Mouse (Mus musculus): ENCODE results near the gene Atg16l2.
A peak's percentile ranks its signal among the peaks of the same experiment; 100 is the strongest.

Gene Atg16l2

DNA sequence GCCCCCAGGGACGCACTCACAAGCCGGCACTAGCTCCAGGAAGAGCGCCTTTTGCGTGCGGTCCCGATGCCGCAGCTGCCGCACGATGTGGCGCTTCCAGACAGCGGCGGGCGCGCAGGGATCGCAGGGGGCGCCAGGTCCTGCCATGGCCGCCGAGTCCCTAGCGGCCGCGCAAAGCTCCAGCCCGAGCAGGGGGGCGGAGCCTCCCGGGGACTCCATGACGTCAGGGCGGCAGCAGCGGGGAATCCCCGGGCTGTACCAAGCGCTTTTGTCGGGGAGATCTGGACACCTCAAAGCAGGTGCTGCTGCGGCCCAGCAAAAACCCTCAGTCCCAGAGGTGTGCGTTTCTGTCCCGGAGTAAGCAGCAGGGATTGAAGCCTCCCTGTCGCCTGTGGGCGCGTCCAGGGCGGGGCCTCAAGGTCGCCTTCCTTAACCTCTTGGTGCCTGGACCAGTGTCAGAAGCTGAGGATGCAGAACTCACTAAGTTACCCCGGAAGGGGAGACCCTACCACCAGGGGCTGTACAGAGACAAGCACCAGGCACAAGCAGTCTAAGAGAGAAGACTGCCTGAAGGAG, at the start of gene Atg16l2:
Gene Atg16l2, minus strand, starts transcription at position 371 of the 576 bp plus-strand sequence.
- peak; percentile 98 for DNase-seq (ENCODE audit: low spot score)

GRCm38 (mm10) chr7:101349861-101350260, 47.8 kb upstream of the Atg16l2 start:
- peak; percentile 36 for DNase-seq (ENCODE audit: low spot score)

- no peak for DNase-seq (ENCODE audit: low spot score)
These were observed 46.3 kb upstream of the Atg16l2 start for GRCm38 (mm10) chr7:101348312-101348711.

DNA sequence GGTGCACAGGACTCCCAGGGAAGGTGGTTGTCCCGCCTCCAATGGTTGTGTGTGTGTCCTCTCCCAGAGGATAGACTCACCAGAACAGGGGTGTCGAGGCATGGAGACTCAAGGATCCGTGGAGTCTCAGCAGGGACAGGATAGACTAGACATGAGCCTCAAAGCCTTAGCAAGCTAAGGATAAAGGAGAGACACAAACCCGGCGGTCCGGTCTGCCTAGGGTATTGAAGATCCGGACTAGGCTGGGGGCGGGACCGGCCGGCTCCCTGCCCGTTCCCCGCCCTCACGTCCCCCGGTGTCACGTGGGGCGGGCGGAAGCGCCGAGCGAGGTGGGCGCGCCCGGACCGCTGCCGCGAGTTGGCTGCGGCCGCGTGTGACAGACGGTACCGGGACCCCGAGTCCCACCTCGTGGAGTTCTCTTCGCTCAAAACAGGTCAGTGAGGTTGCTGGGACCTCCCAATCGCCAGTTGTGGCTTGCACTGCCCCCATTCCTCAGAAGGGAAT, 45.8 kb upstream of the Atg16l2 start, which contains the start of gene Arap1:
Gene Arap1, plus strand, starts transcription at position 301 of the 504 bp plus-strand sequence.
- DNase-seq (ENCODE audit: low spot score): peak; percentile 76

GRCm38 (mm10) chr7:101346991-101347390, 44.9 kb upstream of the Atg16l2 start:
- no peak for DNase-seq (ENCODE audit: low spot score)

DNA sequence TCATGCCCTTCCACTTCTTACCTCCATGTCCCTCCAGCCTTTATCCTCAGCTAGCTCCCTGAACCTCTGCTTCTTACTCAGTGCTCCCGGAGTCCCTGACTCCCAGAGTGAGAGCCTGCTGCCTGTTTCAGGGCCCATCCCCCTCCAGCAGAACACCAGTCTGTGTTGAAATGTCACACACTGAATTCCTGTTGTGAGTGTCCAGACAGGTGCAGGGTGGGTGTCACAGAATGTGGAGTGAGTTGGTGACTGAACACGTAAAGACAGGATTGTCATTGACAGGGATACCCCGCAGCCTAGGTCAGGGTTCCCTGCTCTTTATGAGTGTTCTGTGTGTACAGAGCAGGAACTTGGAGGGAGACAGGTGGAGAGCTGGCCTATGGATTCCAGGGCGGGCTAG, 42.8 kb upstream of the Atg16l2 start:
- DNase-seq (ENCODE audit: low spot score): no peak

DNA sequence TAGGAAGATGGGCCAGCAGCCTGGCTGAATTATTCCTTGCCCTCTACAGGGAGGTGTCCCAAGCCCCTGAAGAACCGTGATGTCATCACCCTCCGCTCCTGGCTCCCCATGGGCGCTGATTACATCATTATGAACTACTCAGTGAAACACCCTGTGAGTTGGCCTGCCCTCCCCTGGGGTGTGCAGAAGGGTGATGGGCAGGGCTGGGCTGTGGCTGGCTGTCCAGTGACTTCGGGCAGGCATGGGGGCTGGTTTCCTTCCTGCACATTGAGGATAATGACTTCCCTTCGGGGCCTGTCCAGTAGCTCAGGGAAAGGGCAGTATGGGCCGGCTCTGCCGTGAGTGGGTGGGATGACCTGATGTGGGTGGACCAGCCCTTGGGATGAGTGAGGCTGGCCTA, 41.1 kb upstream of the Atg16l2 start:
- DNase-seq (ENCODE audit: low spot score): no peak

DNA sequence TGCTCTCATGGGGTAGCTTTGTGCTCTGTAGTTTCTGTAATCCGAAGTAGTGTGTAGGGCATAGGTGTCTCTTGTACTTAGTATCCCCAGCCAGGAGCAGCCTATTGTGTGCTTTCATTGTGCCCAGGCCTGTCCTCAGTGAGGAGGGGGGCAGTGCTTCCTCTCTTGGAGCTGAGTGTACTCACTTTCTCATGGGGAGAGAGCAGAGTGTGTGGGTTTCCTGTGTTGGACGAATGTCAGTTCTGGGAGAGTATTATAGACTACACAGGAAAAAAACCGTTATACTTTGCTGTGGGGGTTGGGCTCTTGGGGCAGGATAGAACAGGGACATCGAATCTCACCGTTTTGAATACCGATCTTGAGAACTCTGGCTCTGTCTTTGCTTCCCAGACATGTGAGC, 39.4 kb upstream of the Atg16l2 start:
- no peak for DNase-seq (ENCODE audit: low spot score)

GRCm38 (mm10) chr7:101337401-101337800, 35.4 kb upstream of the Atg16l2 start:
- DNase-seq (ENCODE audit: low spot score): no peak

DNA sequence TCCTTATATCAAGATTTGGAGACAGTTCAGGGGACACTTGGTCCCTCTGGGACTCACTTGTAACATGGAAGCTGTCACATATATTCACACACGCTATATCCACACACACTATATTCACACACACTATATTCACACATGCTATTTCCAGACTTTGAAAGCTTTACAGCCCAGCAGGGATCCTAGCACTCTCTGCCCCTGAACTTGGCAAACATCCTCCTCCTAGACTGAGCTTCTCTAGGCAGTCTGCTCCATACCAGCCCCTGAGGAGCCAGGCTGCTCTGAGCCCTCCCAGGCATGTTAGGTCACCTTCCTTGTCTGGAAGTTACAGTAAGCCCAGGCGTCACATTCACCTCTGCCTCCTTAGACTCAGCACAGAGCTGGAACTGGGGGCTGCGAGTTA, 34.6 kb upstream of the Atg16l2 start:
- DNase-seq (ENCODE audit: low spot score): no peak

- DNase-seq (ENCODE audit: low spot score): no peak
These were observed 33.2 kb upstream of the Atg16l2 start for GRCm38 (mm10) chr7:101335228-101335627.

GRCm38 (mm10) chr7:101332045-101332831, 30.2 kb upstream of the Atg16l2 start:
- DNase-seq (ENCODE audit: low spot score): peak; percentile 39

GRCm38 (mm10) chr7:101330841-101331173, 28.8 kb upstream of the Atg16l2 start:
- peak; percentile 40 for DNase-seq (ENCODE audit: low spot score)

GRCm38 (mm10) chr7:101330074-101330840, 28.2 kb upstream of the Atg16l2 start:
- DNase-seq (ENCODE audit: low spot score): peak; percentile 67

DNA sequence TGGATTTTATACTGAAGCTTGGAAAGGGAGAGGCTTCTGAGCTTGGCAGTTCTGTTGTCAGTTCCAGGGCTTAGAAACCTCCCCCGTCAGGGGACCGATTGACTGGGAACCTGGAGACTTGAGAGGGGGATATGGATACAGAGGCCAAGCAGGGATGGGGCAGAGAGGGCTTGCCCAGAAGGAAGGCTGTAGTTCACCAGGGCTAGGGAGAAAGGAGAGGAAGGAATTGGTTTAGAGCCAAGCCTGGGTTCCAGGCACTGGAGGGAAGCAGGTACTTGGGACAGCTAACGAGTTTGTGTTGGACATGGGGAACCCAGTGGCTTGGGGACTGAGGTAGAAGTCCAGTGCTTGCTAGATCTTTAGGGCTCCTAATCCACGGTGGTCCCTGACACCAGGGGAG, 27.6 kb upstream of the Atg16l2 start:
- DNase-seq (ENCODE audit: low spot score): peak; percentile 40

DNA sequence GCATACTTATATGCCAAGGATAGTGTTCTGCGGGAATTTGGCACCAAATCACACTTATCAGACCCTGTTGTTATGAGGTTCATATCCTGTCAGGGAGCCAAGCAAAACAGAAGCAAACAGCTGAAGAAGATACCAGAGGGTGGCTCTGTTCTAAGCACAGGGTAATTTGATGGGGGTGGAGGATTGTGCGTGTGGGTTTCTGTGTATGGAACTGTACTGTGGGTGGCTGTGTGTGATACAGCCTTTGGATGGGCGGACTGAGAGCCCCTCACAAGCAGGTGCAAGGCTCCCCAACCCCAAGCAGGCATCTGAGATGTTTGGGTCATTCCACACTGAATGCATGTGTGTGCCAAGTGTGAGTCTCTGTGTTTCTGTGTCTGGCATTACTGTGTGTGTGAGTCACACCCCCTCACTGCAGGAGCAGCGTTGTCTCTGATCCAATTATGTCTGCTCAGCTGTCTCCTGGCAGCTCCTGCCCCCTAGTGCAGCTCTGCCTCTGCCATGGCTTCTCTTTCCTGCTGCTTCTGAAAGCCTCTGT, 26.6 kb upstream of the Atg16l2 start:
- DNase-seq (ENCODE audit: low spot score): peak; percentile 86

DNA sequence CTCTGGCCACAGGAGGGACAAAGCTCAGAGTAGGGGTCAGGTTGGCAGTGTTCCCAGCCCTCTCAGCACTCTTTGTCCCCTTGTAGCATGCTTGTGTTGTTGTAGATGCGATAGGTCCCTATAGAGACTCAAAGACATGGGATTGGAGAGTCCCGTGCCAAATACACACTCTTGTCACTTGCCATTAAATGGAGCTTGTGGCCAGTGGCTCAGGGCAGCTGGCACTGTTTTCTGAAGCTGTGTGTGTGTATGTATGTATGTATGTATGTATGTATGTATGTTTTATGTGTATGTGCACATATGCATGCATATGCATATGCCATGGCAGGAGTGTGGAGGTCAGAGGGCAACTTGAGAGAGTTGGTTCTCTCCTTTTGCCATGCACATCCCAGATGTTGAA, 25.7 kb upstream of the Atg16l2 start:
- DNase-seq (ENCODE audit: low spot score): no peak

GRCm38 (mm10) chr7:101327263-101327662, 25.2 kb upstream of the Atg16l2 start:
- no peak for DNase-seq (ENCODE audit: low spot score)

GRCm38 (mm10) chr7:101326006-101326405, 24.0 kb upstream of the Atg16l2 start:
- DNase-seq (ENCODE audit: low spot score): no peak

DNA sequence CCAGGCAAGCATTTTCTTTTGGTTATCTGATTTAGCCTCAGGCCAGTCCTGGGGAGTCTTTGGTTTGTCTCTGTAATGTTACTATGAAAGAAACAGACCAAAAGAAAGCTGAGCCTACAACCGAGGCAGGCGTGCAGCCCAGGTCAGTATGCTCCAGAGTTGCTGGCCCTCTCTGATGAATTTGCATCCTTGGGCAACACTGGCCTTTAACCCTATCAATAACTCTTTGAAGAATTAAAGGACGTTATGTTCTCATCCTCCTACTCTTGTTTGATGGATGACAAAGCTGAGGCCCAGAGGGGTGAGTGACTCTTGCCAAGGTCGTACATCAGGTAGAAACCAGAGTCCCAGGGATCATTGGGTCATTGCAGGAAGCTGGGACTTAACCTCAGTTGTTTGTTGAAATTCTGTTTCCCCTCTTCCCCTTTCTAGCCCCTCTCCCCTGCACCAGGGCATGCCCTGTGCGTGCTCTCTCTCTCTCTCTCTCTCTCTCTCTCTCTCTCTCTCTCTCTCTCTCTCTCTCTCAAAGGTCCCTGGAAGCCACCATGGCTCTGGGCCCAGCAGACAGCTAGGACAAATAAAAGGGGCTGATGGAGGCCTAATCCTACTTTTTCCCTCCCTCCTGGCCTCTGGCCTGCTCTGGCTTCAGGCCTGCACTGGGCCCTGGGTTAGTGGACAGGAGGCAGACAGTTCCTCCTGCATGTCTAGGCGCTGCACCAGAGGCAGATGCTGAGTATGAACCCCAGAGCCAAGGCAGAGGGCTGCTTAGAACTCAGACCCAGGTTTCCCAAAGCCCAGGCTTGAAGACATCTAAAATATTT, 22.3 kb upstream of the Atg16l2 start:
- DNase-seq (ENCODE audit: low spot score): no peak

DNA sequence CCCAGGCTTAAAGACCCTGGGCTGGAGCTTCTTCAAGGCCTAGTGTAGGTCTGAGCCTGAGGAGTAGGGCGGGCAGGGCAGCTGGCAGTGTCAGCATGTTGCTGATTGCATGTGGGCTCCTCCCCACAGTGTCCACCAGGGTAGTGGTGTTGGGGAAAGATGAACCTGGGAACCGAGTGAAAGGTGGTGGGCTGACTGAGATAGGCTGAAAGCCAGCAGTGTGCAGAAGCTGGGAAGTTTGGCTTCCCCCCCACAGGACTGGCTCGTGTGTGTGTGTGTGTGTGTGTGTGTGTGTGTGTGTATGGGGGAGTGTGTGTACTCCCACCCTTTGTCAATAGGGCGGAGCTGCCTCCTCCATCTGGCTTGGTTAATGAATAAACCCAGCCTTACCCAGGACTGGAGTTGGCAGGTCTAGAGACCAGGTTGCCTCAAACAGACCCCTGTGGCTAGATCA, 21.1 kb upstream of the Atg16l2 start:
- no peak for DNase-seq (ENCODE audit: low spot score)
